Mouse (Mus musculus): ENCODE data around the gene Rbm18. TPM values are rescaled to one million over a fixed set of nuclear protein-coding genes. Genes with fewer than 3 reads are reported as not detected.
"Not testable (repeated sequence)": the region's sequence is repeated elsewhere in the genome, so short reads cannot be mapped to it uniquely, and the experiment has no call there.

Gene Rbm18
- polyA plus RNA-seq, 2 experiments: 46.7 to 69.7 TPM

DNA sequence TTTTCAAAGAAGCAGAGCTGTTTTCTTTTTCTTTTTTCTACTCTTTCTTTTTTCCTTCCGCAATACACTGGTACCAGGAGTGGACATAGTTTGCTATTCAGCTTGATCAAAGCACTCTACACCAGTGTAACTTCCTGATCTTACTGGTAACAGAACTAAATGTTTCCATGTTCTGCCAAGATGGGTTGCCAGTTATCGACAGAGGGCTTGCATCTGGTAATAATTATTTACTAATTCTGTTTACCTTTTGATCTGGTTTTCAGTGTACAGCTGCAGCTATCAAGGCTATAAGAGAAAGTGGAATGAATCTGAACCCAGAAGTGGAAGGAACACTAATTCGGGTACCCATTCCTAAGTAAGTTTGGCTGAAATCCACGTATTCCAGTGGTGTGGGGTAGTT is 22.8 kb upstream of the Rbm18 start:
- H3K4me3 ChIP-seq (replicated peaks; ENCODE audit: low read length): no peak overlapping the region
- H3K9ac ChIP-seq (ENCODE audit: low read depth, low read length, severe bottlenecking): no peak overlapping the region
- H3K4me1 ChIP-seq (ENCODE audit: control insufficient read depth, insufficient read depth, low read length): no peaks in the 10 kb centered on the region
- H3K9me3 ChIP-seq (ENCODE audit: control insufficient read depth, low read length): no peaks in the 10 kb centered on the region
- no peak for TF ChIP-seq POLR2A (IDR thresholded peaks at IDR 0.05; ENCODE audit: borderline replicate concordance, extremely low read depth, insufficient read depth, insufficient read length)
- 33% methylated on average over 4 of the region's 4 CpGs for WGBS
- DNase-seq (ENCODE audit: low spot score) (no peak), ATAC-seq (ENCODE audit: low FRiP score, low read depth) (no peak)
- peaks cover 42% of the 10 kb centered on the region for H3K36me3 ChIP-seq (ENCODE audit: control insufficient read depth, insufficient read depth, low read length)
- H3K27ac ChIP-seq (replicated peaks; ENCODE audit: low read depth, low read length): no peak overlapping the region
- no peak overlapping the region for H3K4me2 ChIP-seq (replicated peaks; ENCODE audit: low read depth, low read length, severe bottlenecking)
- no peaks in the 10 kb centered on the region for H3K27me3 ChIP-seq (ENCODE audit: control insufficient read depth, insufficient read depth, low read length)

DNA sequence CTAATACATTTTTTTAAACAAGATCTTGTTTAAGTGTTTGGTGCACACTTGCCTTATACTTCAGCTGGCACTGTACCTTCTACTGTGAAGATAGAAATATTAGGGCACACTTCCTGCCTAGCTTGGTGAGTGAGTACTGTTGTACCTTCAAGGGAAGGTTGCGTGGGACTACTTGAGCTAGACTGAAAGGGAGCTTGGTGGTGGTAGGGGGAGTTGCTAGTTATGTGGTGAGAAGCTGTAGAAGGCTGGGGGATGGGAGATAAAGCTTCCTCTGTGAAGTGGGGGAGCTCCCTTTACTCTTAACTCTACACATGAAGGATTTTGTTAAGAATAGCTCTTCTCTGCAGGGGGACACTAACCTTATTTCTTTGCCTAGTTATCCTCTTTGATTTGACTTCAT is 20.9 kb upstream of the Rbm18 start:
- Histone ChIP-seq H3K4me1 (ENCODE audit: control insufficient read depth, insufficient read depth, low read length) (no peaks in the 10 kb centered on the region), H3K4me3 (replicated peaks; ENCODE audit: low read length) (no peak overlapping the region), H3K36me3 (ENCODE audit: control insufficient read depth, insufficient read depth, low read length) (peaks cover 49% of the 10 kb centered on the region), H3K27ac (replicated peaks; ENCODE audit: low read depth, low read length) (no peak overlapping the region), H3K27me3 (ENCODE audit: control insufficient read depth, insufficient read depth, low read length) (no peaks in the 10 kb centered on the region), H3K9ac (ENCODE audit: low read depth, low read length, severe bottlenecking) (no peak overlapping the region), H3K4me2 (replicated peaks; ENCODE audit: low read depth, low read length, severe bottlenecking) (no peak overlapping the region), H3K9me3 (ENCODE audit: control insufficient read depth, low read length) (no peaks in the 10 kb centered on the region)
- 89% methylated on average over 1 of the region's 1 CpGs for WGBS
- no peak for ATAC-seq (ENCODE audit: low FRiP score, low read depth)
- TF ChIP-seq POLR2A (IDR thresholded peaks at IDR 0.05; ENCODE audit: borderline replicate concordance, extremely low read depth, insufficient read depth, insufficient read length): no peak
- no peak for DNase-seq (ENCODE audit: low spot score)

DNA sequence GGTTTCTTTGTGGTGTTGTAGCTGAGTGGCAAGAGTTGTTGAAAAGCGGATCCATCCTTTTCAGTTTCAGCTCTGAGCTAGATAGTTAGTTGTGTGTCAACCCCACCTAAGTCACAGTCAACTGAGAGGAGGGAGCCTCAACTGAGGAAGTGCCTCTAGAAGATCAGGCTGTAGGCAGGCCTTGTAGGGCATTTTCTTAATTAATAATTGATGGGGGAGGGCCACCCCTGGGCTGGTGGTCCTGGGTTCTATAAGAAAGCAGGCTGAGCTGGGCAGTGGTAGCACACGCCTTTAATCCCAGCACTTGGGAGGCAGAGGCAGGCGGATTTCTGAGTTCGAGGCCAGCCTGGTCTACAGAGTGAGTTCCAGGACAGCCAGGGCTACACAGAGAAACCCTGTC is 15.8 kb upstream of the Rbm18 start:
- WGBS: 85% methylated on average over 3 of the region's 4 CpGs
- not testable (repeated sequence) for H3K27ac ChIP-seq (replicated peaks; ENCODE audit: low read depth, low read length); H3K9ac ChIP-seq (ENCODE audit: low read depth, low read length, severe bottlenecking); H3K4me2 ChIP-seq (replicated peaks; ENCODE audit: low read depth, low read length, severe bottlenecking); DNase-seq (ENCODE audit: low spot score); H3K4me3 ChIP-seq (replicated peaks; ENCODE audit: low read length); ATAC-seq (ENCODE audit: low FRiP score, low read depth); H3K9me3 ChIP-seq (ENCODE audit: control insufficient read depth, low read length); H3K27me3 ChIP-seq (ENCODE audit: control insufficient read depth, insufficient read depth, low read length); H3K4me1 ChIP-seq (ENCODE audit: control insufficient read depth, insufficient read depth, low read length)
- peaks cover 33% of the 10 kb centered on the region for H3K36me3 ChIP-seq (ENCODE audit: control insufficient read depth, insufficient read depth, low read length)

DNA sequence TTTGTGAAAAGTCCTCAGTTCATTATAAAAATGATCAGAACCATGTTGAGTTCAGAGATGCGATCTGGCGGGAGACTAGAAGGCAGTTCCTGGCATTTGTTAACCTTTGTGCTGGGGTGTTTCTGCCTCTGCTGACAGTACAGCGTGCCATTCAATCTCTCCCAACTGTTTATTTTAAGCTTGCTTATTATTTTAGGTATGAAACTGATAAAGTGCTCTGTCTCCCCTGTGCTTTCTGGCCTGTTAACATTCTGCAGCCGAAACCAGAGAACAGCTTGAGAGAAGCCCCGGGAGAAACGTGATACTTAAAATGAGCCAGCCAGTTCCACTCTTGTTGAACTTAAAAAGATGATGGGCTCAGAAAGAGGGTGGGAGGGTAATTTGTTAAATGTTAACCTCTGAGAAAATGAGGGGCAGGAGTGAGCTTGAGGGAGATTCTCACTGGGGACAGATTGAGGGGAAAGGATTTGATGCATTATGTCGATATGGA is 12.3 kb upstream of the Rbm18 start:
- Histone ChIP-seq H3K27me3 (ENCODE audit: control insufficient read depth, insufficient read depth, low read length) (no peaks in the 10 kb centered on the region), H3K4me2 (replicated peaks; ENCODE audit: low read depth, low read length, severe bottlenecking) (no peak overlapping the region), H3K27ac (replicated peaks; ENCODE audit: low read depth, low read length) (no peak overlapping the region), H3K4me3 (replicated peaks; ENCODE audit: low read length) (no peak overlapping the region), H3K9ac (ENCODE audit: low read depth, low read length, severe bottlenecking) (no peak overlapping the region), H3K4me1 (ENCODE audit: control insufficient read depth, insufficient read depth, low read length) (no peaks in the 10 kb centered on the region), H3K9me3 (ENCODE audit: control insufficient read depth, low read length) (no peaks in the 10 kb centered on the region), H3K36me3 (ENCODE audit: control insufficient read depth, insufficient read depth, low read length) (peaks cover 18% of the 10 kb centered on the region)
- DNase-seq (ENCODE audit: low spot score) (no peak), ATAC-seq (ENCODE audit: low FRiP score, low read depth) (no peak)
- TF ChIP-seq POLR2A (IDR thresholded peaks at IDR 0.05; ENCODE audit: borderline replicate concordance, extremely low read depth, insufficient read depth, insufficient read length): no peak
- 67% methylated on average over 7 of the region's 7 CpGs for WGBS

DNA sequence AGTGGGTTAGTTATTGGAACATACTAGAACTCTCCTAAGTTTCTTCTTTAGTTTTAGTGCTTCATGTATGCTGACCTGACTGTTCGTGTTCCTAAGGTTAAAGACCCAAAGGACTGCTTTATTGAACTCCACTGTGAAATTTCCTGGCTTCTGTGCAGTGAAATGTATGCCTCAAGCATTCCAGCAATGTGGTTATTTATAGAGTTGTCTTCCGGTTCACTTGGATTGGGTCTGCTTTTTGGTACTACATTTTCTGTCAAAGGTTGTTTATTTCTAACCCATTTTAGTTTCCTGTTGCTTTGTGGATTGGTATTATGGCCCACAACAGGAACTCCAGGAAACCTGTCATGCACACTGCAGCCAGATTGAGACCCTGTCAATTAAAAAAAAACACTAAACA is 2.5 kb upstream of the Rbm18 start:
- 62% methylated on average over 2 of the region's 2 CpGs for WGBS
- H3K4me2 ChIP-seq (replicated peaks; ENCODE audit: low read depth, low read length, severe bottlenecking): no peak overlapping the region
- no peaks in the 10 kb centered on the region for H3K27me3 ChIP-seq (ENCODE audit: control insufficient read depth, insufficient read depth, low read length)
- ATAC-seq (ENCODE audit: low FRiP score, low read depth) (no peak), DNase-seq (ENCODE audit: low spot score) (no peak)
- no peak for TF ChIP-seq POLR2A (IDR thresholded peaks at IDR 0.05; ENCODE audit: borderline replicate concordance, extremely low read depth, insufficient read depth, insufficient read length)
- H3K27ac ChIP-seq (replicated peaks; ENCODE audit: low read depth, low read length): no peak overlapping the region
- H3K4me3 ChIP-seq (replicated peaks; ENCODE audit: low read length): no peak overlapping the region
- H3K9ac ChIP-seq (ENCODE audit: low read depth, low read length, severe bottlenecking): no peak overlapping the region
- peaks cover 9% of the 10 kb centered on the region for H3K4me1 ChIP-seq (ENCODE audit: control insufficient read depth, insufficient read depth, low read length)
- H3K9me3 ChIP-seq (ENCODE audit: control insufficient read depth, low read length): no peaks in the 10 kb centered on the region
- peaks cover 11% of the 10 kb centered on the region for H3K36me3 ChIP-seq (ENCODE audit: control insufficient read depth, insufficient read depth, low read length)

DNA sequence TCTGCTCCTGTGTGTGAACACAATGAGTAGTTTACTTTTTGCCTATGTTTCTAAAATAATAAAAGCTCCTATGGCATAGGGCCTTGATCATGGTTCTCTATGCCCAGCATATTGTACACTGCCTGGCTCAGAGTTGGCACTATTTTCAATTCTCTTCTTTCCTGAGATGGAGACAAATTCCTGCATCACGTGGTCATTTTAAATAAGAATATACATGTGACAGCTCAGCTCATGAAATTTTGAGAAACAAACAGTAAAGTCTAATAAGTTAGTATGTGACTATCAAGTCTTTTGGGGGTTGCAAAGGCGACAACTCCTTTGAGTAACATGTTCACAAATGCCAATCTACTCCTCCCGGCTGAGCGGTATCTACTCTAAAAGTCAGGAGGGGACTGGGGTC is 686 bp downstream of the Rbm18 start:
- peaks cover 9% of the 10 kb centered on the region for H3K4me1 ChIP-seq (ENCODE audit: control insufficient read depth, insufficient read depth, low read length)
- H3K4me2 ChIP-seq (replicated peaks; ENCODE audit: low read depth, low read length, severe bottlenecking): peak overlapping the region; percentile 70
- no peaks in the 10 kb centered on the region for H3K9me3 ChIP-seq (ENCODE audit: control insufficient read depth, low read length)
- peak overlapping the region; percentile 85 for H3K9ac ChIP-seq (ENCODE audit: low read depth, low read length, severe bottlenecking)
- WGBS: 0% methylated on average over 4 of the region's 4 CpGs
- DNase-seq (ENCODE audit: low spot score) (no peak), ATAC-seq (ENCODE audit: low FRiP score, low read depth) (no peak)
- H3K27ac ChIP-seq (replicated peaks; ENCODE audit: low read depth, low read length): peak overlapping the region; percentile 88
- peak overlapping the region; percentile 83 for H3K4me3 ChIP-seq (replicated peaks; ENCODE audit: low read length)
- peaks cover 35% of the 10 kb centered on the region for H3K36me3 ChIP-seq (ENCODE audit: control insufficient read depth, insufficient read depth, low read length)
- no peak for TF ChIP-seq POLR2A (IDR thresholded peaks at IDR 0.05; ENCODE audit: borderline replicate concordance, extremely low read depth, insufficient read depth, insufficient read length)
- H3K27me3 ChIP-seq (ENCODE audit: control insufficient read depth, insufficient read depth, low read length): no peaks in the 10 kb centered on the region

Data from limb, embryonic 14.5 days (tissue).